Mouse (Mus musculus) skeletal muscle tissue, adult 2 months (tissue): Measurements from ENCODE around the gene AI413582.

Experiments used
- DNase-seq: peaks from one replicate; pipeline ENCODE4 v3.0.0-alpha.2; 2012; ENCODE audit warnings: low read depth, low spot score

Gene AI413582

DNA sequence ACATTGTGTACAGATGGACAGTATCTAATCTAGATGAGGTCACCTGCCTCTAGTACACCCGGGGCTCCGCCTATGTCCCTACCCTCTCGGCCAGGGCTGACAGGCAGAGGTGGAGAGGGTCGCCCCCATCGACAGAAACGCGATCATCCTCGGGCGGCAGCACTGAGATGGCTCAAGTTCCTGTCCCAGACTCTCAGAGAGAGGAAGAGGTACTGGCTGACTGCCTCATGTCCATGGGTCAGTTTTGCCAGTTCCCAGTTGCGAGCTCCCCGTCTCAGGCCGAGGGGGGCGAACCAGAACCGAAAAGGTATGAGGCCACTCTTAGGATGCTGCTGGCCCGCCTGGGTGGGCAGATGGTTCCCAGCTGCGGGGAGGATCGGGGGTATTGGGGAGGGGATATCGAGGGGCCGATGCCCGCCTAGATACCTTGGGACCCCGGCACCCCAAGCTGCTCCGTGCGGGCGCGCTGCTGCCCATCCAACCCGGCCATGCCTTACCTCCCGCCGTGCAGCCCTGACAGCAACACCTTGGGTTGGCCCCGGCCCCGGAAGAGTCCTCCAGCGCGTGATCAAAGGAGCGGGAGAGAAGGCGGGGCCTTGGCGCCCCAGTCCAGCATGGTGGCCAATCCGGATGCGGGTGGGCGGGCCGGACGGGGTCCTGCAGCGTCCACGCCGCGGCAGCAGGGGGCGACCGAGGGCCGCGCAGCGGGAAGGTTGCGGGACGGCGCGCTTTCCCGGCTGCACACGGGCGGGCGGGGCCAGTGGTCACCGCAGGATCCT is at the start of gene AI413582:
AI413582 (minus strand) TSS at position 594 of the 779 bp plus-strand sequence.
- peak; percentile 88 for DNase-seq

DNA sequence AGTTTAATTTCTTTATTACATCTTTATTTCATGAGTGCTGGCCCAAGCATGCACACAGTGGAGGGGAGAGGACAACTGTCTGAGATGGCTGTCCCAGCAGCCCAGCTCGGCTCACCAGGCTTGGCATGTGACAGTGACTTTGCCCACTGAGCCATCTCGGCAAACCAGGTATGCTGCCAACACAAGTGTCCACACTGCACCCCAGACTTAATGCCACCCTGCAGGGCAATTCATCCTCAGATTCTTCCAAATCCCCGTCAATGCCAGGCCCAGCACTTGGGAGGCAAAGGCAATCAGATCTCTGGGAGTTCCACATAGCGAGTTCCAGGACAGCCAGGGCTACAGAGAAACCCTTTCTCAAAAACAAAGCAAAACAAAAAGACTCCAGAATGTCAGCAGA is 47.5 kb upstream of the AI413582 start:
- DNase-seq = no peak

DNA sequence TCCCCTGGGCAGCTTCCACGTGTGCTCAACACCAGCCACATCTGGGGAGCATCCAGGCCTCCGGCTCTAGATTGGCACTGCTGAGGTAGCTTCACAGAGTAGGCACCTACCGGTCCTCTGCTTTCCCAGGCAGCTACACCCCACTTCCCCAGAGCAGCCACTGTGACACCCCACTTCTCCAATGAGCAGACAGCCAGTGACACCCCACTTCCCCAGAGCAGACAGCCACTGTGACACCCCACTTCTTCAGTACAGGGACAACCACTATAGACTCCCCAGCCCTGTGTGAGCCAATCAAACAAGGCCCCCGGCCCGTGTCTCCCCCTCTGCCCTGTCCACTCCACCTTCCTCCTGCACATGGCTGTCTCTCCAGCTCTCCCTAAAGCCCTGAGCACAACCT is 46.4 kb upstream of the AI413582 start:
- no peak for DNase-seq

DNA sequence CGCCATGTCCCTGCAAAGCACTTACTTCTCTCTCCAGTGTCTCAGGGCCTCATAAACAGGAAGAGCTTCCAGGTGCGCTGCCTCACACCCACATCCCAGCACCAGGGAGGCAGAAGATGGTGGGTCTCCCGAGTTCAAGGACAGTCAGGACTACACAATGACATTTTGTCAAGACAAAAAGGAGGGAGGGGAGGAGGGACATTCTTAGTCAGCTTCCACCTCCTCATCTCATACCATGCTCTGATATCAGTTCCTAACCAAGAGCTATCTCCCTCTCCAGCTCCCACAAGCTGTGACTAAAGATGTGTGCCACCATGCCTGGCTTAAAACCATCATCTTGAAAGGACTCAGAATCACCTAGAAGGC is 45.9 kb upstream of the AI413582 start:
- DNase-seq = no peak

DNA sequence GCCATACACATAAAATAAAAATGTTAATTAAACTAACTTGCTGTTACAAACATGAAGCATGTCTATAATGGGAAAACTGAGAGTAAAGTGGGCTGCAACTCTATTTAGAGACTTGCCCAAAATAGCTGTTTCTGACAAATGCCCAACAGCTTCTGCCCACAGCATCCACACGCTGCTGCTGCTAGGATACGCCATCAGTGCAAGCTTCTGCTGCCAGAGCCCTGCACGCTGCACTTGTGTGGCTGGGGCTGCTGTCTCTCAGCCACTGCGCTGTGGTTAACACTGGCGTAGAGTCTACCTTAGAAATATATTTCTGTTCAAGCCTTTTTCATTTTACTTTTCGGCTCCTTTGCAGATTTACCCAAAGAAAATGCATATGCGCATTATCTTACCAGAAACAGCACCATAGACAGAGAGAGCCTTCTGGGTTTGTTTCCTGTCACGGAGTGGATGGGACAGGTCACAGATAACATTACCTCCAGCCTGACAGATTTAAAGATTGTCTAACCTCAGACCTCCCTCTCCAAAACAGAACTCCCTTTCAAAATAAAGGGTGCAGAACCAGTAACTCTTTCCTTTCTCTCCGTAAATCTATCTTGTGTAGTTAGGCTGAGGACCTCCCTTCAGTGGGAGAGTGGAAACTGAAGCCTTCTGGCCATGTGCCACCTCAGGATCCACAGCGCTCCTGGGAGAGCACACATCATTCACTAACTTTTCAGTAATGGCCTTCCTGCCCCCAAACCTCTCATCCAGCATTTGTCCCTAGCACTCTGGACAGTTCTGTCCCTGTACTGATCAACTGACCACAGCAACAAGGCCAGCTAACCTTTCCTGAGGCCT is 45.3 kb upstream of the AI413582 start:
- DNase-seq = no peak

DNA sequence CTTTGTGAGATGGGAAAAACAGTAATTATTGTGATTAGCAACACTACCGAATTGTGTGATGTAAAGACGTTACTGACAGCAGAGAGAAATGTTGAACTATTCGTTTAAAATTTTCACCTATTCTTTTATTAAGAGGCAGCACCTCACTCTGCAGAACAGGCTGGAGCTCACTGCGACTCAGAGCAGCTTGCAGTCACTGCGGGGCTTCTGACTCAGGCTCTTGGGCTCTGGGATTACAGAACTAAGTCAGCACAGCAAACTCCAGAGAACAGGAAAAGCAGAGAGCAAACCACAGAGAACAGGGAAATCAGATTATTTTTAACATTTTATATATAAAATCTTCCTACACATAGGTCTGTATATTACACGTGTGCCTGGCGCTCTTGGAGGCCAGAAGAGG is 44.0 kb upstream of the AI413582 start:
- DNase-seq = no peak

DNA sequence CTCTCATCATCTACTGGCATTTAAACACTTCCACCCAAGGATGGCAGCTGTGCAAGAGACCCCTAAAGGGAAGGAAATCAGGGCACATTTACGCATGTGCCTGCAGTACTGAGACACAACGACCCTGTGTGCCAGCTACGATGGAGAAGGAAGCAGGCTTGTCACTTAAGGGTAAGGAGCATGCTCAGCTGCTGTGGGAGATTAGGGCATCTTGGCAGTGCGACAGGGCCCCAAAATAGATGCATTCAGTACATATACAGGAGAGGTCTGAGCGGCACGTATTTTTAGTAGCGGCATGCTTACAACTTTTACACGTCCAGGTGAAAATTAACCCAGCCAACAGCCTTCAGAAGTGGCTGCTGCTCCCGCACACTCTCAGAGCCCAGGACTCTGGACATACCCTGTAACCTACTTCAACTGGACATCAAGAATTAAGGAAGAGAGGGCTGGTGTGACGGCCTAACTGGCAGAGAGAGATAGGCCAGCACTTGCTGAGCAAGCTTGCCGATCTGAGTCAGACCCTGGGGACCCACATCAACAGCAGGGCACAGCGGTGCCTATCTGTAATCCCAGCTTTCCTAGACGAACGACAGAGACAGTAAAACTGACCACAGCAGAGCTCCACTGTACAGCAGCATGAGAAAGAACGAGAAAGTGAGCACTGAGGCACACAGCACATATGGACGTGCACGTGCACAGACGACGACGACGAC is 38.1 kb upstream of the AI413582 start:
- DNase-seq = peak; percentile 83

DNA sequence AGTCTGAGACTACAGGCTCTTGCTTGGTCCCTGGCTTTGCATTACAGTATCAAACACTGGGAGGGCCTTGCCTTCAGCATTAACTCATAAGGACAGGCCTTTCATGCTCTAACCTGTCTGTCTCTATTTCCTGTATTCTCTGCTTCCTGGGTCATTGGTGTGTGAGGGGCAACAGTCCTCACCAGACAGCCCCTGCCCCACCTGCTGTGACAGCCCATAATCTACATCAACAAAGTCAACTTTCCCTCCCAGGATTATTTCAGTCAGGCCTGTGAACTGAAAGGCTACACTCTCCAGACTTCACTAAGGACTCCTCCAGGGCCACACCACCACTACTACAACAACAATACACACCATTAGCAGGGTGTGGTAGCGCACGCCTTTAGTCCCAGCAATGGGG is 37.5 kb upstream of the AI413582 start:
- no peak for DNase-seq

DNA sequence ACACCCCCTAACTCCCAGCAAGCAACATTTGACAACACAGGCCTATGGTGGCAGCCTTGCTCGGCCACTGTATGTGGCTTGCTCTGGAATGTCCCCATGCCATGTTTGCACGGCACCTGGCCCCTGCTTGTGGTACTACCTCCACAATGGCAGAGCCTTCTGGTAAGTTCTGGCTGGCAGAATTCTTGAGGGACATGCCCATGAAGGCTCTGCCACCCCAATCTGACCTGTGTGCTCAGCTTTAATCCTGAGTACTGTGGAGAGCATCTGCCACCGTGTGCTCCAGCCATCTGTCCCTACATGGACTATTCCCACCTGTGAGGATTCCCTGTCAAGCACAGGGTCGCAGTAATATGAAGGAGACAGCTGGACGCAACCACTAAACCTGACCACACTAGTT is 35.3 kb upstream of the AI413582 start:
- no peak for DNase-seq

DNA sequence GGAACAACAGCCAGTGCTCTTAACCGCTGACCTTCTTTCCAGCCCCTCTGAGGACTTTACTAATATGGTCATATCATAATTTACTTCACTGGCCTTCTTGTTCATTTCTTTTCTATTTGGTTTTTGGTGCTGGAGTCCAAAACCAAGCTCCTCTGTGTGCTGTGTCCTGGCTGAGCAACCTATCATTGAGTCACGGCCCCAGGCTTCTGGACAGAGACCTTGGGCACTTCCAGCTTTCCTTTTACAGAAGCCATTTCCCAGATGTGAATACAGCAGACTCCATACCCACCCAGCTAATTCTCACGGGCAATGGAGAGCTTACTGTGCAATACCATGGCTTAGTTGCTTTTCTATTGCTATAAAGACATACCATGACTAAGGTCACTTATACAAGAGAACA is 34.7 kb upstream of the AI413582 start:
- no peak for DNase-seq

DNA sequence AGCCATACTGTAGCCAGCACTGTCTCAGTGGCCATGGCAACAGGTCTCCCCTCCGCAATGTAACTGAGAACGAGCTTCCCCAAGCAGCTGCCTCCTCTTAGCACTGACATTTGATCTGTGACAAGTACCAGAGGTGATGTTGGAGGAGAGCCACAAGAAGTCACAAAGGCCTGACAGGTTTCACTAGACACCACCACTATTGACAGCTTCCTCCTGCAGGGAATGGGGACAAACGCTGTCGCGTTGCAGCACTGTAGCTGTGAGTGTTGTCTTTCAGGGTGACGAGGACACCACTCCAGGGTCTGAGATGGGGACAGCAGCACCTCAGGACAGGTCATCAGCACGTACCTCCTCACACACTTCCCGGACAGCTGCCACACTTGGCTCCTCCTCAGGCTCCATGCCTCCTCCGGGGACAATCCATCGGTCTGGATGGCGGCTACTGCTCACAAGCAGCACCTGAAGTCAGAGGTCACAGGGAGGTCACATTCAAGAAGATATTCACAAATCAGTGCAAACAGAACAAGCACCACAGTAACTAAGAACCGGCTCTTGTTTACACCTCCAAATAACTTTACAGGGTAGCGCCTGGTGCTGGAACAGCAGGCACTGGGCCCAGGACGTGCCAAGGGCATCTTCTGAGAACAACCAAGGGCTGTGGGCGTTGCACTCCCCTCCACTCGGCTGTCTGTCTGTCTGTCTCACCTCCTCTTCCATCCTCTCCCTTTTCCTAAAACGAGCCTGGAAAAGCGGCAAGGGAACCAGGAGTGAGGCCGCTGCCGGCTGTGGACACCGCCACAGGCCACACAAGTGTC is 31.0 kb upstream of the AI413582 start:
- DNase-seq = peak; percentile 73

DNA sequence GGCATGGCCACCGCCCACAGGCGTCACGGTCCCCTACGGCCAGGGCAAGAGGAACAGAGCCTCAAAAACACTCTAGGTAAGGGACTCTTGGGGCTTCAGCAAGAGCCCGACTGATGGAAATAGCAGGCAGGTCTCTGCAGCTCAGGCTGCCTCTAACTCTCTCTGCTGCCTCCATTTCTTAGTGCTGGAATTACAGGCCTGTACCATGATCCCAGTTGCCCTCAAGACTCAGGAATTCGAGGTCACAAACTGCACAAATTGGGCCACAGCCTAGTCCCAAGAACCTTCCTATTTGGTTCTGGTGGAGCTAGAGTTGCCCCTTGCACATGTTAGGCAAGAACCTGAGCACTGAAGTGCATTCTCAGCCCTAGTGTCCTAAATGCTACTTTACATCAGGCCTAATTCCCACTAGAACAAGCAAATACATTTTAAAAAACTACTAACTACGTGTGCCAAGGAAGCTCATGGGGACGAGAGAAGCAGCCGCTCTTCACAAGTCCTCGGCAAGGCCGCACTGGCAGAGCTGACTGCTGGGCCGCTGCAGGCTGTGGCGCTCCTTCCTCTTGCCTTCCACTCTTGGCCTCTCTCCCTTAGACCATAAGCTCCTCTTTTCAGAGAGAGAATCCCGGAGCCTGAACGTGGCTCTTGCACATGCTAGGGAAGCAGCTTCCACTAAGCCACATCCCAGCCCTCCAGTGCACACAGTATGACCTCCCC is 30.3 kb upstream of the AI413582 start:
- DNase-seq = no peak

DNA sequence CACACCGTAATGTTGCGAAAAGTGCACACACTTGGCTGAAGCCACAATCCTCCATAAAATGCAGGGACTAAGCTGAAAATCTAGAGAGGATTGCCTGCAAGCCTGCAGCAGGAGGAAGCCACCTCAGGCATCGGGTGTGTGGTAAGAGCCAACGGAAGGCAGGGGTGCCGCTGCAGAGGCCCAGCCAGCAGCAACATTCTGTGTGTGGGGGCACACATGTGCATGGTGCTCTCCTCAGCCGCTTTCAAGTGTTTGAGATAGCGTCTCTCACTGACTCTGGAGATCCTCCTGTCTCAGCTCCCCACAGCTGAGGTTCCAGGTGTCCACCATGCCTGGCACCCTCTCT is 27.0 kb upstream of the AI413582 start:
- no peak for DNase-seq

DNA sequence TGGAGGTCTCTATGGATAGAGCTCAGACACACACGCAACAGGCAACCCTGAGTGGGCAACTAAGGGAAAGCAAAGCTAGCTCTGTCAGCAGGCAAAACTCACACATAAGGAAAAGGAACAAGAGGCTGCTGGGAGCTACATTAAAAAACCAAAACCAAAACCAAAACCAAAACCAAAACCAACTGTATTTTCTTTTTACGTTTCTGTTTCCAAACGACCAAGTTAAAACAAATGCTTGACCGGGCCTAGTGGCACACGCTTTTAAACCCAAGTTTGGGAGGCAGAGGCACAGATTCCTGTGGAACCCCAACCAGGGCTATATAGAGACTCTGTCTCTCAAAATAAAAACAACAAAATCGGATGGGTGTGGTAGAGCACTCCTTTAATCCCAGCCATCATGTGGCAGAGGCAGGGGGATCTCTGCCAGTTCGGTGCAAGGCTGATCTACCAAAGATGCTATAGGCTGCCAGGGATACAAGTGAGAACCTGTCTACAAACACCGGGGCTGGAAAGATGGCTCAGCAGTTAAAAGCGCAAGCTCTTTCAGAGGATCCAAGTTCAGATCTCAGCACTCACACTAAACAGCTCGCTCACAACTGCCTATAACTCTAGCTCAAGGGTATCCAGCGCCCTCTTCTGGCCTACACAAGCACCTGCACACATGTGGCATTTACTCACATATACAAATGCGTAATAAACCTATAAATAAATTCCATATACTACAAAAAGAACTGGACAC is 26.4 kb upstream of the AI413582 start:
- DNase-seq = no peak

DNA sequence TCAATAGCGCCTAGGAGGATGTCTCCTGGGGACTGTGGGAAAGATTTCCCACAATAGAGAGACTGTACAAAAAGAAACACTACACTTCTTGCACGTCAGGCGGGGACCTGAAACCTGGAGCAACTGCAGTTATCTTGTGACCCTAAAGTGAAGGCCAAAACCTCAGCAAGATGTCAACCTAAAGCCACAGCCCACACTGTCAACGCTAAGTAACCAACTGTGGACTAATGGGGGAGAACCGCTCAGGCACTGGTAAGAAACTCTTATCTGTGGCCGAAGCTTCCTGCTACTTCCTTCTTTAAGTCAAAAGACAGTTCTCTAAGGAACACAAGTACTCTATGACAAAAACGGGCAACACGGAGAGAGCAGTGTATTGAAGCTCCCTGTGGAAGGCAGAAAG is 22.7 kb upstream of the AI413582 start:
- DNase-seq = no peak

DNA sequence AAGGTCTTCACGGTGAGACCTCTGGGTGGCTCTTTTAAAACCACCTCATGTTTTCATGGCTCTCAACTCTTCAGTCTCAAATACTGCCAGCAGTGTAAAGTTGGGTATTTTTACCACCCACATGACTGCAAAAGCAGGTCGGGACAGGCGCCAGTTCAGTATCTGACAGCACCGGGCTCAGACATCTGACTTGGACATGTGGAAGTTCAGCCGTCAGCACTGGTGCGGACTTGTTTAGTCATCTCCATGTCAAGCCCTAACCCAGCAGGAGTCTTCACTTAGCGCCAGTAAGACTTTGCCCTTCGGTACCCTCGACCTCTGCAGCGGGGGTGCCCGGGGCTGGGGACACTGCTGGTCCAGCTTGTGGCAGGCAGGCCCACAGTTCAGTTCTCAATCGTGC is 21.7 kb upstream of the AI413582 start:
- peak; percentile 95 for DNase-seq

DNA sequence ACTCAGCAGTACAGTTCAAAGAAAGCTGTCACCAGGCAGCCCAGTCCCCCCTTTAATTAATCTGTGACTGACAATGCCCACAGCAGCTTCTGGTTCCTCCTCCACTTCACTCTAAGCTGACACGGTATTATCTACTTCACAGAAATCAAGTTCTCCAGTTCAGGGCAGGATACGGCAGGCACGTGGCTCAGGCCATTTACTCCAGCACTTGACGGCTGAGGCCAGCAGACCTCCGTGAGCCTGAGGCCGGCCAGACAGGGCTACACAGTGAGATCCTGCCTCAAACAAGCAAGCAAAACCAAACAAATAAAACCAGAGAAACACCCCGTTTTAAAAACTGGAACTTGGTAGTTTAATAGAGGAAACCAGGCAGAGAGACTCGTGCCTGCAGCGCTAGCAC is 21.1 kb upstream of the AI413582 start:
- DNase-seq = no peak

DNA sequence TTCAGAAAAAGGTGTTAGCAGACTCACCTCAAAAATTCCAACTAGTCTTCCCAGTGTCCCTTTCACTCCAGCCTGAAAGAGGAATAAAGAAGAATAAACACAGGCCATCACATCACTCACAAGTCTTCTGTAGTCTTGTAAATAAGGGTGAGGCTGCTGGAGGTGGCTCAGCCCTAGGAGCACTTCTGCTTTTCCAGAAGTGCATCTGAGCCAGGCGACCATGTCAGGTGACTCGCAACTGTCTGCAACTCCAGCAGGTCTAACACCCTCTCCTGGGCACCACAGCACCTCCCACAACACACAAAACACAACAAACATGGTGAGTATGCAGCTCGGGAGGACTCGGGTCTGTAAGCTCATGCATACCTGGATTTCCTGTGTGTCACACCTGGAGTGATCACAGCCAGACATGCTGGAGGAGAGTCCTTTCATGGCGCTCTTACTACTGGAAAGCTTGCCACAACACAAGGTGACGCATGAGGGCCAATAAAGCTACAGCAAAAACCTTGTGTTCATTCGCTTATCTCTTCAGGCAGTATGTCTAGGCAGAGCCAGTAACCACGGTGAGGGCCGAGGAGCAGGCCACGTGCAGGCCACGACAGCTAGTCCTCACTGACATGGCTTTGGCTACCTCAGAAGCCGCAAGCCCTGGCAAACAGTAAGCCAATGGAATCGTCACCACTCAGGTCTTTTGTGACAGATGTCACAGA is 17.8 kb upstream of the AI413582 start:
- DNase-seq = no peak

DNA sequence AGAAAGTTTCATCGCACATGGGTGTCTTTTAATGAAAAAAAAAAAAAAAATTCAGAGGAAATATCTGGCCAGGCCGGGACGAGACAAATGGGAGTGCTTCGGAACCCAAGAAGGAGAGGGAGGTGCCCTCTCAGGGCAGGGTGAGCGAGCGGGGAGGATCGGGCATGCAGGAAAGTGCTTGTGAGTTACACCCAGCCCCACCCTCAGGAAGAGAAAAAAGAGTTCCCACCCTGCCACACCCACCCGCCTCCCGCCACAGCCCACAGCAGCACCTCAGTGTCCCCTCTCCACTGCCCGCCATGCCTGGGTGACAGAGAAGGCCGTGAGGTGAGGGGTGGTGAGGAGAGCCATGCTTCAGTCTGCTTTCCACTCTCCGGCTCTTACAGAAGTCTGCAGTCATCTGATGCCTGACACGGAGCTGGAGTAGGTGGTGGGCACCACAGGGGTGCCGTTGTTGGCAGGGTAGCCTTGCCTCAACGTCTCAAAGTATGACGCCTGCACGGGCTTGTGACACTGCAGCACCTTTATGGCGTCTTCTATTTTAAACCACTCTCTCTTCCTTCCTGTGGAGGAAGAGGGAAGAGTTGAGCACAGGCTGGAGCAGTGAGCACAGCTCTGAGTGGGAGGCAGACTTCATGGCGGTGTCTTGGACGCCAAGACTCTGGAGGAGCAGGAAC is 15.0 kb upstream of the AI413582 start:
- no peak for DNase-seq
